Mouse (Mus musculus) common myeloid progenitor, adult 5-6 weeks (primary cell): ENCODE measurements at regions not wholly inside any gene's neighbourhood (a gene's known extent, or its start where the extent isn't known, plus 50 kb on each side); places are given as distances from the start of the nearest gene placed in this dataset.

Experiments
- ATAC-seq: replicated peaks from 2 replicates; pipeline ENCODE4 v1.8.0; 2016; ENCODE audit warnings: low read depth, mild to moderate bottlenecking, moderate TSS enrichment, inconsistent platforms; ENCODE audit not compliant: poor library complexity, severe bottlenecking

DNA sequence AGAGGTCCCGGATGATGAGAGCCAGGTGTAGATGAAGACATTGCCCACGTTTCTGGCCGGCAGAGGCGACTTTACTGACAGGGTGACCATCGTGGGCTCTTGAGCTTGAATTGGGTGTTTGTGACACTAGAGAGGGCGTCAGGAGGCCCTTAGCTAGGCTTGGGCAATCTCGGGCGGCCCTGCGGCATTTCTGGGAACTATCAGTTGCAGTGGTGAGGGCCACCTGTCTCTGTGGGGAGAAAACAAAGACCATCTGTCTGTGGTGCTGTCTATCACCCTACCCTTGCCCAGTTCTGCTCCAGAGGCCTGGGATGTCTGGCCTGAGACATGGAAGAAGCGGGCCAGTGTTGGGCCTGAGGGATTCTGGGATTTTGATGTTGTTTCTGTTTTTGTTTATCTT, 66.2 kb upstream of the Slc6a6 start:
- no peak for ATAC-seq

DNA sequence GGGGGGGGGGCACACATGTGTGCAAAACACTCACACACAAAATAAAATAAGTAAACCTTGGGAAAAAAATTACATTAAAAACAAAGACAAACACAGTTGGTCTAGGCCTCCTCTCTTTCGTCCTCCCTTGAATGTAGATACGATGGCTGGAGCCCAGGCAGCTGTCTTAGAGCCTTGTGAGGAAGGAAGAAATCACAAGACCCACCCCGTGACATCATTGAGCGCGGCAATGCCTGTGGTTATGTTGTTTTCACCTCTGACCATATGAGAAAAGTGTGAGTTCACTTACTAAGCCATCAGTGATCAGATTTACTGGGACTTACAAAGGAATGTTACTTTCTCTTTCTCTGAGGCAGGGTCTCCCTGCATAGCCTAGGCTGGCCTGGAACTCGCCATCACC, 64.8 kb upstream of the Slc6a6 start:
- ATAC-seq, result no peak

DNA sequence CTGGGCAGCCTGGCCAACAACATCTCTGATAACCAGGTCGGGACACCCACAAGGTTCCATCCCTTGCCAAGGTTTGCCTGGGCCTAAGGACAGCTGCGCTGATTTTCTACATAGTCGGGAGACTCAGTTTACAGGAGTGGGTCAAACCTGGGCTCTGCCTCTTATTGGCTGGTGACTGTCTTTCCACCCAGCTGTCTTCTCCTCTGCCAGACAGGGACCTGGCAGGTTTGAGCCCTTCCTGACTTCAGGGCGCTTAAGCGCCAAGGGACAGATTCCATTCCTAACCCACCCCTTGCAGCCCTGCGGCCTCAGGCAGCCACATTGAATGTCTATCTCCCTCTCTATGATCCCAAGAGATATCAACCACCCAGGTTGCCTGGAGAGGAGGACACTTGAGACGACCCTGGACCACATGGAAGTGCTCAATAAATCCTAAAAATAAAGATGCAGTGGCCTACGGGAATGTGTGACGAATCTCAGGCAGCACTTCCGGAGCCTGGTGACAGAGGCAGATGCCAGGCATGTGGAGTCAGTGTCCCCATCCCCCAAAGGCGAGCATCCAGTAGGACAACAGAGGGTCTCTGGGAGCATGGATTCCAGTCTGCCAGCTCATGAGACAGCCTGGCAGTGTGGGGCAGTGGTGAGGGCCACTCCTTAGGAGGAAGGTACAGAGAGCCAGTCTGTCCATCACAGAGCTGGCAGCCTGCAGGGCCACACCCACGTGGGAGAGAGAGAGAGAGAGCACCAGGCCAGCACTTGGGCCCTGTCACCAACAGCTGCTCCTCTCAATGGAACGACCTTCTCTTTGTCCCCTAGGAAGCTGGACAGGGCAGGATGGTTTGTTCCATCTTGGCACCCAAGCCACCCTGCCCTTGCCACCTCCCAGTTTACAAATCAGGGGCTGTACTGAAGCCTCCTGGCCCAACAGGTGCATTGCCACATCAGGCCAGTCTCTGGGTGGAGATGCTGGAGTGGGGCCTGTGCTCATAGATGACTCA, 63.8 kb upstream of the Slc6a6 start:
- ATAC-seq, result no peak

DNA sequence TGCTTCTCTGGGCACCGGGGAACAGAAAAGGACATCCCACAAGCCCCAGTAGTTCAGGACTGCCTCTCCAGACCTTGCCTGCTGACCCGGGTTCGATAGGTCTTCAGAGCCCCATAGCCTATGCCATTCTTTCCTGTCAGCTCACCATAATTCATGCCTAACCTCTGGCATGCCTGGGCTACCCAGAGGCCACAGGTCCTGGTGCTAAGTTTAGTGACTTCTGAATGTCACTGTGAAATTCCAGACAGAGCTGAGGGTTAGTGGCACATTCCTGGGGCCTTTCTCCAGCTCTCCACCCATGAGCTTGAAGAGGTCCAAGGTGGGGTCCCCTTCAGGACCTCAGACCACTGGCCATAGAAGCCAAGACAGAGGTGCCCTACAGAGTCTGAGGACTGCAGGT, 62.4 kb upstream of the Slc6a6 start:
- no peak for ATAC-seq

DNA sequence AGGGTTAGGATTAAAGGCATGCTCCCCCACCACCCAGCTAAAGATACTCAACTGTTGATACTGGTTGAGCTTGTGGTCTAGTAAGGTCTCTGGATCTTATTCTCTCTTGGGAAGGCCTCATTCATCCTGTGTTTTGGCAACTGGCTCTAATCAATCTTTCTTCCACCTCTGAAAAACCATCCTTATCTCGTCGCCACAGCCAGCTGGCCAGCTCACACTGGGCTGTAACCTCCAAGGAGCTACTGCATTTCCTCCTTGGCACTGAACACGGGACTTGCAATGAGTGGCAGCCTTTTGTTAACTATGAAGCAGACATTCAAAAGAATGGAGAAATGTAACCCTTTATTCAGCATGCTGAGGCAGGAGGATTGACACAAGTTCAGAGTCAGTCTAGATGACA, 61.4 kb upstream of the Slc6a6 start:
- peak; percentile 75 for ATAC-seq

DNA sequence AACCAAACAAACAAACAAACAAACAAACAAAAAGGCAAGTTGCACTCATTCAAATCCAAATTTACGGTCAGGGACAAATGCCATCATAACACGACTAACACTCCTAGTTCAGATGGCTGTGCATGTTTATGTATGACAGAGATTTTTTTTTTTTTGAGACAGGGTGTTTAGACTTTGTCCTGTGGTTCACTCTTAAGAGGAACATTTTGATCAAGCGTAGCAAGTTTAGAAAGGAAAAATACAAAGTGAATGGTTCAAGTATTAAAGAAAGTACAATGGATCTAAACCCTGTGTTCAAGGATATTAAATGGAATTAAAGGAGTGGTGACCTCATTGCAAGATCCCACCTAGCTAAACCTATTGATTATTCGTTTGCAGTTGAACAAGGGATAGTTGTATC, 60.2 kb upstream of the Slc6a6 start:
- no peak for ATAC-seq

DNA sequence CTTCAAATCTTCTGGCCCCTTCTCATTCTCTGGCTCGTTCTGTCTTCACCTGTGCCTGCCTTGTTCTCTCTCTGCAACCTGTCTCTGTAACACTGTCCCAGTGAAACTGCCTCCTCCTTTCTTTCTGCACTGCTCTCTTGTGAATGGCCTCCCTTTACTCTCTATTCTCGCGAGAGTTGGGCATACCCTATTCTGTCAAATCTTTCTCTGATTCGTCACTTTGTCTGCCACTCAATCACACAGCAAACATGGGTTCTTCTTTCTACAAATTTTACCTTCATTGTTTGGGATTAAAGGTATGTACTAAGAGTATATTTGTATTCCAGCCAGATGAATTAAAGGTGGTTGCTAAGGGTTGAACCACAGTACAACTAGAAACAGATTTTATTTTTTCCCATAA, 54.6 kb upstream of the Slc6a6 start:
- no peak for ATAC-seq

DNA sequence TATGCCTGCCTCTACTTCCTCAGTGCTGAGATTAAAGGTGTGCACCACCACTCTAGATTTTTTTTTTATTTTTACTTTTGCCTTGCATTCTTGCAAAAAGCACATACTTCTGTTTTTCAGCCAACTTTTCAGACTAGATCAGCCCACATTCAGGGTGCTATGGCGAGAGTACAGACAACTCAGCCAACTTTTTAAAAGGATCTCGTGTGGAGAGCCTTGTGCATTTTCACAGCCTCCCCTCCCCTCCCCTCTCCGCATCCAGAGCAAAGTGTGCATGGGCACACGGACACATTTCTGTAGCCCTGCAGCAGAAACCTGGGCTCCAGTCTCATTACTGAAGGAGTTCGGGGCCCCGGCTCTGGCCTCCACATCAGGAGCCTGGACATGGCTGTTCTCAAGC, 52.6 kb upstream of the Slc6a6 start:
- ATAC-seq, result no peak
